Mouse (Mus musculus) bone marrow macrophage, adult 2 months (primary cell): Measurements from ENCODE around the gene Morn2.

ENCODE experiments used
- CTCF ChIP-seq: IDR thresholded peaks from 2 replicates; pipeline ENCODE4 v1.5.1; 2012; ENCODE audit warnings: low read depth, mild to moderate bottlenecking, low read length, moderate library complexity
- POLR2A ChIP-seq: IDR thresholded peaks from 2 replicates; pipeline ENCODE4 v1.6.1; 2012; ENCODE audit warnings: mild to moderate bottlenecking, low read depth, low read length, borderline replicate concordance

DNA sequence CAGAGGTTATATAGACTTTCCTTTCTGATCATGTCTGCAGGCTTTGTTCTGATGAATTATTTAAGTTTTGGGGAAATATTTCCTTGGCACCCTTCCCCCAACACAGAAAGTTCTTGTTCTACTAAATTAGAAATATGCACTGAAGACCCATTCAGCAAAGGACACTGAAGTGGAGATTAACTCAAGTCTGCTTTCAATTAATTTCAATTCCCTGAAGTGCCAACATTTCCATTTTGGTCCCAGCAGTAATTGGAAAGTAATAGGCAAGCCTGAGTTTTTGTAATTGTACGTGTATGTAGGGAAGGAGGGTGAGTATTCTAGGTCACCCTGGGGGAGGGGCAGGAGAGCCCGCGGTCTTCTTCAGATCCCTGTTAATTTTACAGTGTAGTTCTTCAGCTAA is 36.4 kb downstream of the Morn2 start:
- TF ChIP-seq CTCF (no peak), POLR2A (no peak)
